Mouse (Mus musculus) stomach, postnatal 0 days (tissue): ENCODE data around the gene Adpgk. TPM values are rescaled to one million over a fixed set of nuclear protein-coding genes. Genes with fewer than 3 reads are reported as not detected.

Experiments
- ATAC-seq: fragments of 200-750 bp; cut with Nextera tagmentation; 2 replicates; pipeline ENCODE4 v1.8.0; 2017; ENCODE audit not compliant: low FRiP score, low TSS enrichment
- DNase-seq: peaks from one replicate; pipeline ENCODE4 v3.0.0-alpha.2; 2016; ENCODE audit warnings: low spot score
- H3K27ac ChIP-seq: fragments of 300-500 bp; sonication (generic); replicated peaks from 2 replicates; pipeline ENCODE4 v1.5.1; 2014; ENCODE audit warnings: mild to moderate bottlenecking, control low read depth
- H3K27me3 ChIP-seq: fragments of 300-500 bp; sonication (generic); 2 replicates; pipeline ENCODE4 v1.6.1; 2014; ENCODE audit warnings: low read length; ENCODE audit not compliant: control insufficient read depth, insufficient read depth
- H3K36me3 ChIP-seq: fragments of 300-500 bp; sonication (generic); 2 replicates; pipeline ENCODE4 v1.6.1; 2014; ENCODE audit warnings: low read length, mixed read lengths; ENCODE audit not compliant: control insufficient read depth, insufficient read depth
- H3K4me1 ChIP-seq: fragments of 300-500 bp; sonication (generic); replicated peaks from 2 replicates; pipeline ENCODE4 v1.6.1; 2014; ENCODE audit warnings: antibody characterized with exemption; ENCODE audit not compliant: control insufficient read depth, insufficient read depth
- H3K4me2 ChIP-seq: fragments of 300-500 bp; sonication (generic); replicated peaks from 2 replicates; pipeline ENCODE4 v1.6.1; 2014; ENCODE audit warnings: low read depth, mild to moderate bottlenecking, control low read depth, moderate library complexity
- H3K4me3 ChIP-seq: fragments of 300-500 bp; sonication (generic); 2 replicates; pipeline ENCODE4 v1.5.1; 2014; ENCODE audit warnings: low read depth, low read length, control low read depth
- H3K9ac ChIP-seq: fragments of 300-500 bp; sonication (generic); 2 replicates; pipeline ENCODE4 v1.6.1; 2014; ENCODE audit warnings: mild to moderate bottlenecking, low read length, control low read depth, mixed read lengths
- H3K9me3 ChIP-seq: fragments of 300-500 bp; sonication (generic); 2 replicates; pipeline ENCODE4 v1.6.1; 2016; ENCODE audit warnings: low read length; ENCODE audit not compliant: control insufficient read depth
- CTCF ChIP-seq: IDR thresholded peaks from 2 replicates; pipeline ENCODE4 v1.5.1; 2016; ENCODE audit warnings: antibody characterized with exemption, low read depth, mild to moderate bottlenecking, moderate library complexity
- EP300 ChIP-seq: optimal IDR thresholded peaks from 2 replicates; pipeline ENCODE3; 2016; ENCODE audit warnings: antibody characterized with exemption
- WGBS: fragments of 180-500 bp; shearing (Covaris S2); extraction: QIAGEN DNeasy Blood & Tissue Kit; methylation state at CpG from one replicate; pipeline ENCODE4 v1.1.7; 2014; 5-methylcytosine and 5-hydroxymethylcytosine counted together
- polyA plus RNA-seq: library from polyadenylated mRNA; unstranded; fragments of >200 nt; fragmentation: Nextera tagmentation; extraction: Ambion mirVana; gene quantifications from 2 replicates; pipeline ENCODE4 v1.2.1, GENCODE M21; 2015

The Adpgk gene
- polyA plus RNA-seq, 1 experiment from 2014 or later: 14.8 TPM

DNA sequence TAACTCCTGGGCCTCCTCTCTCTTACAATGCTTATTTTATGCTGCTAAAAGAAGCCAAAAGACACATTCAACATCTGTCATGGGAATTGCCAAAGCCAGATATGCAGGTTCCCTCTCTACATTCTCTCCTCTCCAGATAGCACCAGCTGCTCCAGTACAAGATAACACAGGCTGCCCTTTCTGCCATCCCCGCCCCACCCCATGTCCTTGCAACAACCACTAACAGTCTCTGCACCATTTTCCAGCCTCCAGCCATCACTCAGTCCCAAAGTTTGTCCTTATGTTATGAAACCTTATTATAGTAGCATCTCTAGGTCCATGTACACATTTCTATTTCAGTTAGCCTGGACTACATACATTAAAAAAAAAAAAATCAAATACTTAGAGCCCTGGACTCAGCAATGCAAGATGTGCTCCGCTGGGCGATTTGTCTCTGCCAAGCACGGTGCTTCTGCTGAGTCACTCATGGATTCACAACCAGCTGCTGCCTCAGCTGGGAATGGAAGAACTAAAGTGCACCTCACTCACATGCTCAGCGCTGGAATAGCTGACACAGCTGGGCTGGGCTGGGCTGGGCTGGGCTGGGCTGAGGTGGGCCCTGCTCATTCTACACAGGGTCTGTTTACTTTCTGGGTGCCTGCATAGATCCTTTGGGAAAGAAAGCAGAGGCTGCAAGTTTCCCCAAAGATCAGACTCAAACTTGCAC, 36.5 kb upstream of the Adpgk start:
- no peaks in the 10 kb centered on the region for H3K27me3 ChIP-seq
- DNase-seq: no peak
- no peaks in the 10 kb centered on the region for H3K36me3 ChIP-seq
- H3K4me3 ChIP-seq: no peak overlapping the region
- WGBS: 36% methylated on average over 5 of the region's 5 CpGs
- no peak overlapping the region for H3K4me2 ChIP-seq
- H3K9ac ChIP-seq: no peak overlapping the region
- H3K9me3 ChIP-seq: no peaks in the 10 kb centered on the region
- H3K4me1 ChIP-seq: no peaks in the 10 kb centered on the region
- TF ChIP-seq EP300: no peak
- ATAC-seq: 0 out of 2 replicates have a peak, but pooled peaks have one; percentile 35
- H3K27ac ChIP-seq: no peak overlapping the region

DNA sequence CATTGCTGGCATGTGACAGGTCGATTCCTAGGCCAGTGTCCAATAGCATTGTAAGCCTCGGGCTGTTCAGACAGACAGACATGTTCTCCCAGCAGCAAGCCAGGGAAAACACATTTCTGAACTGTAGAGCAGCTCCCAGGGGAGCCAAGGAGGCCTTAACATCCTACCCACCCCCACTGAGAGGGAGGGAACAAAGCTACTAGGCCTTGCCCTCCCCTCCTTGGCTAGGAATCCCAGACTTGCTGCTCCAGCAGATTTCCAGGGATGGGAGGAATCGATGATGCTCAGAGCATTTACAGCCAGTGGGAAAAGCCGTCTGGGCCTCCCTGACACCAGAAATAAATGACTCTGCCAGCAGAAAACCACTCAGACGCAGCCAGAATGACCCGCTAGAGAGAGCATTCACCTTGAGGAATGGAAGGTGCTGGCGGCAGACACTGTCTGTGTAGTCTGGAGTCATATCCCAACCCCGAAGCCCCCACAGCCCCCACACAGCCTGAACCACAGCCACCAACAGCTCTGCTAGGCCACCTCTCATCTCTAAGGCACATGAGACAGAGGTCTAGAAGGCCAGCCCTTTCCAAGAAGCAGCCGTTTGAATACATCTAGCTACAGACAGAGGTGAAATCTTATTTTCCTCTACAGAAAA, 31.4 kb upstream of the Adpgk start:
- no peak for TF ChIP-seq CTCF
- Histone ChIP-seq H3K4me1 (no peaks in the 10 kb centered on the region), H3K27me3 (no peaks in the 10 kb centered on the region), H3K27ac (no peak overlapping the region), H3K4me3 (no peak overlapping the region), H3K9ac (no peak overlapping the region), H3K4me2 (no peak overlapping the region), H3K9me3 (no peaks in the 10 kb centered on the region), H3K36me3 (no peaks in the 10 kb centered on the region)
- 0 out of 2 replicates have a peak, but pooled peaks have one; percentile 24 for ATAC-seq
- no peak for DNase-seq
- WGBS: 46% methylated on average over 9 of the region's 9 CpGs

DNA sequence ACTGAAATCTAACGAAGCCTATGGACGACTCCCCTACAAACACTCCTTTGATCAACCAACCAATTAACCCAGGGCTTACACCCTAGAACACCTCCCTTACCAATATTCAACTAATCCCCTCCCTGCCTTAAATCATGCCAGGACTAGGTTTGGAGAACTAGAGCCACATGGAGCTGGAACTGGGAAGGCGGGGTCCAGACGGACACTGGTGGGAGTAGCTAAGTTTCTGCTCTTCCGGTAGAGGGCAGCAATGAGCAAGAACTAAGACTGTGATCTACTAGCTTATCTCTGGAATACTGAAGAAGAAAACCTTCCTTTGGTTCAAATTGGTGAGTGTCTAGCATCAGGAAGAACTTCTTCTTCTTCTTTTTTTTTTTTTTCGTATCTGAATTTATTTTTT, 25.0 kb upstream of the Adpgk start:
- no peak overlapping the region for H3K4me3 ChIP-seq
- ATAC-seq (no peak), DNase-seq (no peak)
- H3K9me3 ChIP-seq: no peaks in the 10 kb centered on the region
- H3K9ac ChIP-seq: no peak overlapping the region
- H3K36me3 ChIP-seq: no peaks in the 10 kb centered on the region
- no peak overlapping the region for H3K4me2 ChIP-seq
- TF ChIP-seq CTCF (peak; percentile 62), EP300 (no peak)
- no peaks in the 10 kb centered on the region for H3K27me3 ChIP-seq
- H3K27ac ChIP-seq: no peak overlapping the region
- WGBS: 56% methylated on average over 6 of the region's 6 CpGs
- no peaks in the 10 kb centered on the region for H3K4me1 ChIP-seq

DNA sequence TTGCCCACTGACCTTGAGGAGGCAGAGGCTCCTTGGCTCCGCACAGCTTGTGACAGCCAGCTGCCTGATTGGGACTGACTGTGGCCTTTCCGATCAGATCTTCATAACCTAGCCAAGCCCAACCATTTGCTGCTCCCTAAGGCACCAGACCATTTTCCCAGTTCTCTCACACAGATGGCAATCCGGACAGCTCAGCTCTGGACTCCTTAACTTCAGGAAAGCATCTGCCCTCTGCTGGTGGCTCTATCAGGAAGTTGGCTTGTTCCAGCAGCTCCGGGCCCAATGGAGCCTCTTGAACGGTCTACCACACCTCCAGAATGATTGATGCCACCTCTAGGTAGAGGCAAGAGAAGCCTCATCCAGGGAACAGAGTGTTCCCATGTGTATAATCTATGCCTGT, 21.6 kb upstream of the Adpgk start:
- no peaks in the 10 kb centered on the region for H3K36me3 ChIP-seq
- H3K27ac ChIP-seq: no peak overlapping the region
- no peak for TF ChIP-seq EP300
- TF ChIP-seq CTCF: peak; percentile 92
- no peak overlapping the region for H3K9ac ChIP-seq
- H3K9me3 ChIP-seq: no peaks in the 10 kb centered on the region
- H3K4me2 ChIP-seq: no peak overlapping the region
- DNase-seq (peak; percentile 75), ATAC-seq (peak; percentile 47)
- 18% methylated on average over 5 of the region's 5 CpGs for WGBS
- H3K4me3 ChIP-seq: no peak overlapping the region
- no peaks in the 10 kb centered on the region for H3K27me3 ChIP-seq
- H3K4me1 ChIP-seq: no peaks in the 10 kb centered on the region

DNA sequence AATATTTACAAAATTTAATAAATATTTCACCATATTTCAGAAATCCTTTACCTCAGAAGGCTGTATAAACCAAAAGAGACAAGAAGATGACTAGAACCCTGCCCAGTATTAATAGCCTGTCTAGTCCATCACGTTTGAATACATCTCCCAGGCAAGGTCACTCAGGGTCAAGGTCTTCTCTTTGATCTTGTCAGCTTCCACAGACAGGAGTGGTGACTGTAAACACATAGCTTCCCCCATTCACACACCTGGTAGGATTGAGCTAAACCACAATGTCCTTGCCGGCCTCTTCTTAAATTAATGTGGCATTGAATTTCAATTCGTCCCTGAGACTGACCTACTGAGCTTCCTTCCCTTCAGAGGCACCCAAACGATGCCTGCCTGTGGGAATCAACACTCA, 20.3 kb upstream of the Adpgk start:
- no peak overlapping the region for H3K4me3 ChIP-seq
- TF ChIP-seq EP300 (no peak), CTCF (no peak)
- no peaks in the 10 kb centered on the region for H3K9me3 ChIP-seq
- 22% methylated on average over 4 of the region's 4 CpGs for WGBS
- H3K4me1 ChIP-seq: no peaks in the 10 kb centered on the region
- H3K27me3 ChIP-seq: no peaks in the 10 kb centered on the region
- no peak overlapping the region for H3K9ac ChIP-seq
- ATAC-seq: no peak
- H3K27ac ChIP-seq: no peak overlapping the region
- H3K36me3 ChIP-seq: no peaks in the 10 kb centered on the region
- no peak for DNase-seq
- no peak overlapping the region for H3K4me2 ChIP-seq

DNA sequence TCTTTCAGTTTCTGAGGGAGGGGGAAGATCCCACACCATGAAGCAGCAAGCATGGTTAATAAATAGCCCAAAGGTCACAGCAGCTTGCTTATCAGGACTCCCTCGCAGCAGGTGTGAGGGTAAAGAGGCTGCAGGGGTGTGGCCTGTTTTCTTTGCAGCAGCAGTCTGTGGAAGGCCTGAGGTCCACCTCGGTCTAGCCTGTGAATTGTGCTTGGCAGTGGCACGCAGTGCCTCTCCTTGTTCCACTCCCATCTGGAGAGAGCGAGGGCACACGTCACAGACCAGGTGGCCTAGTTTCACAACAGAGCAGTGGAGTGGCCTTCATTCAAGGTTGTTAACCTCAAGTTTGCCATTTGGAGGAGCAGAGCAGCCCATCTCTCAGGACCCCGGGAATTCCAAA, 19.6 kb upstream of the Adpgk start:
- WGBS: 33% methylated on average over 6 of the region's 6 CpGs
- H3K4me1 ChIP-seq: no peaks in the 10 kb centered on the region
- peak overlapping the region; percentile 79; the same call in 1 of the 2 replicates for H3K27ac ChIP-seq
- no peak overlapping the region for H3K4me2 ChIP-seq
- DNase-seq (peak; percentile 90), ATAC-seq (peak; percentile 98)
- no peaks in the 10 kb centered on the region for H3K27me3 ChIP-seq
- TF ChIP-seq EP300 (no peak), CTCF (no peak; the same call in 1 of the 2 replicates)
- H3K36me3 ChIP-seq: no peaks in the 10 kb centered on the region
- H3K9ac ChIP-seq: no peak overlapping the region
- no peaks in the 10 kb centered on the region for H3K9me3 ChIP-seq
- no peak overlapping the region for H3K4me3 ChIP-seq
